Mouse (Mus musculus): ENCODE measurements around the gene Spock3. TPM values are rescaled to one million over a fixed set of nuclear protein-coding genes. Genes with fewer than 3 reads are reported as not detected.

The Spock3 gene
- polyA plus RNA-seq, 1 experiment from 2014 or later: 4.5 TPM

DNA sequence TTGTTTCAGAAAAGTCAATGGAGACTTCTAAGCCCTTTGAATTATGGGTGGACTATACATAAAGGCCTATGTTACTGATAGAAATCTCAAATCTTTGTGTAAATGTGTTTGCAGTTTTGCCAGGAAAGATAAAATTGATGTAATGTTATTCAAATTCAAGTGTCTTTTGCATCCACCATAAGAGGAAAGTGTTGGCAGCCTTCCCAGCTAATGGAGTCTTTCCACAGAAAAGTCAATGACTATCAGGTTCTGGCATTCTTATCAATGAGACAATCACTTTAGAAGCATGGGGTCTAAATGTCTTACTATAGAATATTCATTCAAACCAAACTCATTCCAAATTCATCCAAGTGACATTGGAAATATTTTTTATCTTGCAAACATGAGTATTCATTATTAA is 214.5 kb downstream of the Spock3 start:
- no peaks in the 10 kb centered on the region for H3K9me3 ChIP-seq (ENCODE audit: control insufficient read depth, low read length)
- TF ChIP-seq EP300 (optimal IDR thresholded peaks at IDR 0.05): no peak
- no peak for TF ChIP-seq CTCF (IDR thresholded peaks at IDR 0.05; ENCODE audit: low read depth)
- no peak overlapping the region for H3K4me3 ChIP-seq (ENCODE audit: low read depth, low read length)
- no peak overlapping the region for H3K4me2 ChIP-seq (replicated peaks; ENCODE audit: low read depth)
- no peak overlapping the region for H3K9ac ChIP-seq (ENCODE audit: low read length)
- ATAC-seq (ENCODE audit: low FRiP score, low TSS enrichment) (no peak), DNase-seq (ENCODE audit: low spot score) (no peak)
- H3K27ac ChIP-seq (replicated peaks): no peak overlapping the region
- no peaks in the 10 kb centered on the region for H3K4me1 ChIP-seq (replicated peaks; ENCODE audit: control insufficient read depth, insufficient read depth)
- no peaks in the 10 kb centered on the region for H3K27me3 ChIP-seq (ENCODE audit: control insufficient read depth, insufficient read depth, low read length)
- H3K36me3 ChIP-seq (ENCODE audit: control insufficient read depth, insufficient read depth, low read length): no peaks in the 10 kb centered on the region

DNA sequence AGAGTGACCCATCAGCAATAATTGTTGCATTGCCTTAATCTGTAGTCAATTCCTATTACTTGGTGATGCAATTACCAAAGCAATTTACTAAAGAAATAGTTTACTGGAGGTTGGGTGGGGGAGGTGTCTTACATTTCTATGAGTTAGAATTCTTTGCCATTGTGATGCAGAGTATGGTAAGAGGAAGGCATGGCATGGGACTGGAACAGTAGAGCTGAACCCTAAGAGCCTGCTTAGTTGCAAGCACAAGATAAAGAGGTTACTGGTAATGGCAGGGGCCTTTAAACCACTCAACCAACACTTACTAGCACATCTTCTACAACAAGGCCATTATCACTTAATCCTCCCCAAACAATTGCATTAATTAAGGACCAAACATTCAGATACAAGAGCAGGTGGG is 219.1 kb downstream of the Spock3 start:
- TF ChIP-seq CTCF (IDR thresholded peaks at IDR 0.05; ENCODE audit: low read depth) (no peak), EP300 (optimal IDR thresholded peaks at IDR 0.05) (no peak)
- Histone ChIP-seq H3K9ac (ENCODE audit: low read length) (no peak overlapping the region), H3K27ac (replicated peaks) (no peak overlapping the region), H3K4me1 (replicated peaks; ENCODE audit: control insufficient read depth, insufficient read depth) (no peaks in the 10 kb centered on the region), H3K27me3 (ENCODE audit: control insufficient read depth, insufficient read depth, low read length) (no peaks in the 10 kb centered on the region), H3K4me2 (replicated peaks; ENCODE audit: low read depth) (no peak overlapping the region), H3K36me3 (ENCODE audit: control insufficient read depth, insufficient read depth, low read length) (no peaks in the 10 kb centered on the region), H3K9me3 (ENCODE audit: control insufficient read depth, low read length) (no peaks in the 10 kb centered on the region), H3K4me3 (ENCODE audit: low read depth, low read length) (no peak overlapping the region)
- DNase-seq (ENCODE audit: low spot score) (no peak), ATAC-seq (ENCODE audit: low FRiP score, low TSS enrichment) (no peak)

DNA sequence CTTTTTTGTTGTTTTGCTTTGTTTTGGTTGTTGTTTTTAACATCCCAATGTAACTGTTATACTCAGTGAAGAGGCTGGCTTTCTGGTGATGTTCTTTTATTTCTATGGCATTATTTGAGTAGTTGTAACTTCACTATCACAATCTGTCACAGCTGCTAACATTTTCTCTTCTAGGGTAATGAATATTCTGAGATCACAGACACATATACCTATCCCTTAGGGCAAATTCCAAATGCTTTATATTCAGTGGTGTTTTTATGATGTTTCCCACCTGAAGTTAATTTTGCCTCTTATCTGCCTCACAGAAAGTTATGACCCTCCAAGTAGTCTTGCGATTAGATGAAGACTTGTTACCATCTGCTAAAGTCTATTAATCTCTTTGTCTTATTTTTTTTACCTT is 230.5 kb downstream of the Spock3 start:
- WGBS: 81% methylated on average over 1 of the region's 1 CpGs
- TF ChIP-seq EP300 (optimal IDR thresholded peaks at IDR 0.05) (no peak), CTCF (IDR thresholded peaks at IDR 0.05; ENCODE audit: low read depth) (no peak)
- Histone ChIP-seq H3K27me3 (ENCODE audit: control insufficient read depth, insufficient read depth, low read length) (no peaks in the 10 kb centered on the region), H3K4me2 (replicated peaks; ENCODE audit: low read depth) (no peak overlapping the region), H3K36me3 (ENCODE audit: control insufficient read depth, insufficient read depth, low read length) (no peaks in the 10 kb centered on the region), H3K4me3 (ENCODE audit: low read depth, low read length) (no peak overlapping the region), H3K4me1 (replicated peaks; ENCODE audit: control insufficient read depth, insufficient read depth) (no peaks in the 10 kb centered on the region), H3K9me3 (ENCODE audit: control insufficient read depth, low read length) (no peaks in the 10 kb centered on the region), H3K9ac (ENCODE audit: low read length) (no peak overlapping the region), H3K27ac (replicated peaks) (no peak overlapping the region)
- ATAC-seq (ENCODE audit: low FRiP score, low TSS enrichment) (no peak), DNase-seq (ENCODE audit: low spot score) (no peak)

DNA sequence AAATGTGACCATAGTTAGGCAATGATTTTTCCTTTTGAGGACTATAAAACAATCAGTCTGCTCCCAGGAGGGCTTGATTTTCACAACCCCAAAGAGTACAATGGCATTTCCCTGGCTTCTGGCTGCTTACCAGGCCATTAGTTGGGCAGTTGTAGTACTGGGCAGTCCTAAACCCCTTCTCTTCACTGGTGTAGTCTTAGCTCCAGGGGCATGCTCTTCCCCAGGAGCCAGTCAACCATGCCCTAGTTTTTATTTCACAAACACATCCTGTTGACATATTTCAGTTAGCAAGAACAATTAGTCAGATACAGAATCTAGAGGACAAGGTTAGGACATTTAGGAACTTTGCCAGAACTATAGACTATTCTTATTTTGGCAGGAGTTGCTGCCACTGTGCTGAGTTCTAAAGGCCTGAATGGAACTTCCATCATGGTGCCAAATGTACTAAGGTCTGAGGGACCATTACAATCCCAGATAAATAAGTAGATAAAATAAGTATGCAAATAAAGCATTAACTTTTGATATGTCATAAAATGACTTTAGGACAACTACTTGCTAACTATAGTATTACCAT is 308.1 kb downstream of the Spock3 start:
- no peak overlapping the region for H3K4me2 ChIP-seq (replicated peaks; ENCODE audit: low read depth)
- DNase-seq (ENCODE audit: low spot score): no peak

DNA sequence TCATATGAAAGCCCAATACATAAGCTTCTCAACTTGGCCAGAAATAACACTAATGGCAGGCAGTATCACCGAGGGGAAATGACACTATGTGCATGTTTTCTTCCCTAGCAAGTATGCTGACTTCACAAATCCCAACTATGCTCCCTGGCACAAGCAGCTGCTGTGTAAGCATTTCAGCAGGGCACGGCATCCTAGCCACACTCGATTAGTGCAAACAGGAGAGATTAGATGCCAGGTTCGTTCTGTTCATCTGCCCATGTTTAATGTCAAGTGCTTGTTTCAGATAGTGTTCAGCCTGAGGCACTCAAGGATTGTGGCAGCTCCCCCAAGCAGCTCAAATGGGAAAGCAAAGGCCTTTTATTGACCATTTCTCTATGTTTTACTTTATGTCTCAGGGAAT is 311.7 kb downstream of the Spock3 start:
- H3K36me3 ChIP-seq (ENCODE audit: control insufficient read depth, insufficient read depth, low read length): no peaks in the 10 kb centered on the region
- 55% methylated on average over 4 of the region's 4 CpGs for WGBS
- H3K4me1 ChIP-seq (replicated peaks; ENCODE audit: control insufficient read depth, insufficient read depth): no peaks in the 10 kb centered on the region
- no peak for DNase-seq (ENCODE audit: low spot score)
- no peak overlapping the region for H3K27ac ChIP-seq (replicated peaks)
- no peaks in the 10 kb centered on the region for H3K9me3 ChIP-seq (ENCODE audit: control insufficient read depth, low read length)
- H3K9ac ChIP-seq (ENCODE audit: low read length): no peak overlapping the region
- no peaks in the 10 kb centered on the region for H3K27me3 ChIP-seq (ENCODE audit: control insufficient read depth, insufficient read depth, low read length)
- H3K4me2 ChIP-seq (replicated peaks; ENCODE audit: low read depth): no peak overlapping the region
- TF ChIP-seq EP300 (optimal IDR thresholded peaks at IDR 0.05) (no peak), CTCF (IDR thresholded peaks at IDR 0.05; ENCODE audit: low read depth) (no peak)
- H3K4me3 ChIP-seq (ENCODE audit: low read depth, low read length): no peak overlapping the region
- ATAC-seq (ENCODE audit: low FRiP score, low TSS enrichment): no peak

More for the DNA sequence above, 308.1 kb downstream of the Spock3 start:
- Histone ChIP-seq H3K9me3 (ENCODE audit: control insufficient read depth, low read length) (no peaks in the 10 kb centered on the region), H3K36me3 (ENCODE audit: control insufficient read depth, insufficient read depth, low read length) (no peaks in the 10 kb centered on the region), H3K4me3 (ENCODE audit: low read depth, low read length) (no peak overlapping the region), H3K27ac (replicated peaks) (no peak overlapping the region), H3K4me1 (replicated peaks; ENCODE audit: control insufficient read depth, insufficient read depth) (no peaks in the 10 kb centered on the region), H3K9ac (ENCODE audit: low read length) (no peak overlapping the region), H3K27me3 (ENCODE audit: control insufficient read depth, insufficient read depth, low read length) (no peaks in the 10 kb centered on the region)
- TF ChIP-seq CTCF (IDR thresholded peaks at IDR 0.05; ENCODE audit: low read depth) (no peak), EP300 (optimal IDR thresholded peaks at IDR 0.05) (no peak)
- ATAC-seq (ENCODE audit: low FRiP score, low TSS enrichment): no peak

DNA sequence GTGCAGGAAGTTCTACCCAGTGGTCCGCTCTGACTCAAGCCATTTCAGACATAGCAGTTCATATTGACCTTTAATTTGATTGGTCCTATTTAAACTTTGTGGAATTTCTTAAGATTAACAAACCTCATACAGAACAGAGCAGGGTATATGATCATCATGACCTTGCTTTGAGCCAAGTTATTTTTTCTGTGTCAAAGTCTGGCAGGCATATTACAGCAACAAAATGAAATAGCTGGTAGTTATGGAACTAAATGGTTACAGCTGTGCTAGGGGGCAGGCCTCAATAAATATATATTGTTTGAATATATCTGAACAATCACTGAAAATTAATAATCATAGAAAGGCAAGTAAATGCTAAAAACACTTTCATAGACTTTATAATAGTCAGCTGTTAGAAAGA is 384.6 kb downstream of the Spock3 start:
- 95% methylated on average over 1 of the region's 1 CpGs for WGBS
- H3K27me3 ChIP-seq (ENCODE audit: control insufficient read depth, insufficient read depth, low read length): no peaks in the 10 kb centered on the region
- no peaks in the 10 kb centered on the region for H3K4me1 ChIP-seq (replicated peaks; ENCODE audit: control insufficient read depth, insufficient read depth)
- no peaks in the 10 kb centered on the region for H3K9me3 ChIP-seq (ENCODE audit: control insufficient read depth, low read length)
- H3K36me3 ChIP-seq (ENCODE audit: control insufficient read depth, insufficient read depth, low read length): no peaks in the 10 kb centered on the region
- no peak for TF ChIP-seq EP300 (optimal IDR thresholded peaks at IDR 0.05)
- no peak for TF ChIP-seq CTCF (IDR thresholded peaks at IDR 0.05; ENCODE audit: low read depth)
- no peak for ATAC-seq (ENCODE audit: low FRiP score, low TSS enrichment)
- no peak overlapping the region for H3K9ac ChIP-seq (ENCODE audit: low read length)
- H3K27ac ChIP-seq (replicated peaks): no peak overlapping the region
- H3K4me2 ChIP-seq (replicated peaks; ENCODE audit: low read depth): no peak overlapping the region
- no peak overlapping the region for H3K4me3 ChIP-seq (ENCODE audit: low read depth, low read length)
- no peak for DNase-seq (ENCODE audit: low spot score)

Measured in stomach, postnatal 0 days (tissue).